Mouse (Mus musculus) ES-Bruce4 (cell line): Measurements from ENCODE around the gene Ltbp1.

Source experiments
- EP300 ChIP-seq: IDR thresholded peaks from 2 replicates; pipeline ENCODE4 v1.6.1; 2011; ENCODE audit warnings: low read depth, low read length; ENCODE audit not compliant: insufficient read depth
- POLR2A ChIP-seq: IDR thresholded peaks from one replicate; pipeline ENCODE4 v1.8.1; 2011; ENCODE audit warnings: low read length; ENCODE audit not compliant: insufficient read depth

GRCm38 (mm10) chr17:75020026-75020425 is 14.7 kb downstream of the Ltbp1 start:
- TF ChIP-seq POLR2A (no peak), EP300 (no peak)
